Mouse (Mus musculus) hindbrain, embryonic 11.5 days (tissue): ENCODE data around the gene Cds2. TPM values are rescaled to one million over a fixed set of nuclear protein-coding genes. Genes with fewer than 3 reads are reported as not detected.

Source experiments
- ATAC-seq: fragments of 200-750 bp; cut with Nextera tagmentation; 2 replicates; pipeline ENCODE4 v1.8.0; 2017; ENCODE audit warnings: mild to moderate bottlenecking, moderate TSS enrichment, moderate library complexity; ENCODE audit not compliant: low FRiP score
- DNase-seq: peaks from one replicate; pipeline ENCODE4 v3.0.0-alpha.2; 2015; ENCODE audit warnings: low spot score
- H3K27ac ChIP-seq: fragments of 300-500 bp; sonication (generic); 2 replicates; pipeline ENCODE4 v1.5.1; 2014; ENCODE audit warnings: mild to moderate bottlenecking, low read depth, low read length
- H3K27me3 ChIP-seq: fragments of 300-500 bp; sonication (generic); 2 replicates; pipeline ENCODE4 v1.6.1; 2014; ENCODE audit warnings: mild to moderate bottlenecking, low read length, moderate library complexity, mixed read lengths; ENCODE audit not compliant: control insufficient read depth, insufficient read depth
- H3K36me3 ChIP-seq: fragments of 300-500 bp; sonication (generic); 2 replicates; pipeline ENCODE4 v1.6.1; 2014; ENCODE audit warnings: mild to moderate bottlenecking, low read length, moderate library complexity, mixed read lengths; ENCODE audit not compliant: control insufficient read depth, insufficient read depth
- H3K4me1 ChIP-seq: fragments of 300-500 bp; sonication (generic); replicated peaks from 2 replicates; pipeline ENCODE4 v1.6.1; 2014; ENCODE audit warnings: low read length, mixed read lengths; ENCODE audit not compliant: control insufficient read depth, insufficient read depth
- H3K4me2 ChIP-seq: fragments of 300-500 bp; sonication (generic); replicated peaks from 2 replicates; pipeline ENCODE4 v1.6.1; 2014; ENCODE audit warnings: mild to moderate bottlenecking, low read depth, low read length
- H3K4me3 ChIP-seq: fragments of 300-500 bp; sonication (generic); 2 replicates; pipeline ENCODE4 v1.5.1; 2014; ENCODE audit warnings: low read depth, low read length
- H3K9ac ChIP-seq: fragments of 300-500 bp; sonication (generic); 2 replicates; pipeline ENCODE4 v1.6.1; 2014; ENCODE audit warnings: low read depth, low read length
- H3K9me3 ChIP-seq: fragments of 300-500 bp; sonication (generic); 2 replicates; pipeline ENCODE4 v1.6.1; 2016; ENCODE audit warnings: low read length; ENCODE audit not compliant: control insufficient read depth
- WGBS: fragments of 180-500 bp; shearing (Covaris S2); extraction: QIAGEN DNeasy Blood & Tissue Kit; methylation state at CpG from one replicate; pipeline ENCODE4 v1.1.7; 2014; 5-methylcytosine and 5-hydroxymethylcytosine counted together
- polyA plus RNA-seq: library from polyadenylated mRNA; unstranded; fragments of >200 nt; fragmentation: Nextera tagmentation; extraction: Ambion mirVana; gene quantifications from 2 replicates; pipeline ENCODE4 v1.2.1, GENCODE M21; 2014

Gene Cds2
- polyA plus RNA-seq, 1 experiment from 2014 or later, result 33.5 TPM

- Histone ChIP-seq H3K4me3 (no peak overlapping the region), H3K27me3 (no peaks in the 10 kb centered on the region), H3K9ac (no peak overlapping the region), H3K4me1 (no peaks in the 10 kb centered on the region), H3K36me3 (no peaks in the 10 kb centered on the region), H3K27ac (no peak overlapping the region), H3K9me3 (no peaks in the 10 kb centered on the region), H3K4me2 (no peak overlapping the region)
- 97% methylated on average over 3 of the region's 3 CpGs for WGBS
- DNase-seq, result no peak
- no peak for ATAC-seq
Measured at GRCm38 (mm10) chr2:132341293-132341692, 78.3 kb downstream of the Cds2 start.

GRCm38 (mm10) chr2:132343846-132344245, 80.9 kb downstream of the Cds2 start:
- no peaks in the 10 kb centered on the region for H3K4me1 ChIP-seq
- no peak for DNase-seq
- no peak overlapping the region for H3K27ac ChIP-seq
- H3K4me2 ChIP-seq, result no peak overlapping the region
- no peaks in the 10 kb centered on the region for H3K36me3 ChIP-seq
- no peak overlapping the region for H3K9ac ChIP-seq
- H3K4me3 ChIP-seq, result no peak overlapping the region
- no peaks in the 10 kb centered on the region for H3K27me3 ChIP-seq
- ATAC-seq, result no peak
- no peaks in the 10 kb centered on the region for H3K9me3 ChIP-seq
- 89% methylated on average over 11 of the region's 11 CpGs for WGBS

Other genes starting within 250 kb of the Cds2 start
- 27.2 and 27.3 TPM in 2 replicates for gene Rassf2, start 232.9 kb upstream of the Cds2 start, polyA plus RNA-seq
- 11.4 and 14.6 TPM in 2 replicates for gene Slc23a2, start 118.0 kb upstream of the Cds2 start, polyA plus RNA-seq
- 58.1 and 66.1 TPM in 2 replicates for gene Tmem230, start 15.3 kb upstream of the Cds2 start, polyA plus RNA-seq
- gene Pcna, start 9.8 kb upstream of the Cds2 start, polyA plus RNA-seq, result 314 and 333 TPM in 2 replicates
- 0.45 and 0.82 TPM in 2 replicates for gene Prokr2, start 122.3 kb downstream of the Cds2 start, polyA plus RNA-seq